15 mouse cellular contexts compared by ENCODE assay signal in the genomic region with DNA sequence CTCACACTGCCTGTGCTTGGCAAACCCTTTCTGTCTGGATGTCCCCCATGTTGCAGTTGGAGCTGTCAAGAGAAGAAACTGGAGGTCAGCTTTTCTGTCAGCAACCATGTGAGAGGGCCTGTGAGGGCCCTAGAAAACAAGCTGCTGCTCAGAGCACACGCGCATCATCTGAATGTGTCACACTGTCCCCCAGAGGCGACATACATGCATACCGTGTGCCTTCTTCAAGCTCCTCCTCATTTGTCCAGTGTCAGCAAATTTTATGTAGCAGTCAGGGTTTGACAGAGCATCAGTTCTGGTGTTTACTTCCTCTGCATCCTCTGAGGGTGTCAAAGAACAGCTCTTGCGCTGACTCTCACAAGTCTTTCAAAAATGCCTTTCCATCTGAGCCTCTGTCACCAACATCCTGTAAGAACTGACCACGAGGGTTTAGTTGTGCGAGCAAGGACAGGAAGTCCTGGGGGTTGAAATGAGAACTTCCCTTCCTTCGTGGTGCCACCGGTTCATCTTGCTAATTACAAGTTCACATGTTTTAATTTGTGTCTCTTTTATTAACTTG. TPM values are rescaled to one million over a fixed set of nuclear protein-coding genes. Genes with fewer than 3 reads are reported as not detected.
"Had no signal": no experiment of that assay in that cellular context is flagged by ENCODE, and none has a peak within 500 bp of the region (broad histone marks: within the 10 kb centered on the region; RNA-seq: fewer than 3 reads in every experiment).

No protein-coding gene starts in this region.

- H3K4me2 ChIP-seq: limb, embryonic 12.5 days; liver, embryonic 15.5 days; lung, embryonic 15.5 days; midbrain, embryonic 15.5 days had no signal

- H3K9ac ChIP-seq: limb, embryonic 12.5 days; liver, embryonic 15.5 days; lung, embryonic 15.5 days; midbrain, embryonic 15.5 days had no signal

- H3K4me3 ChIP-seq: limb, embryonic 12.5 days; liver, embryonic 15.5 days; lung, embryonic 15.5 days; midbrain, embryonic 10.5 days; midbrain, embryonic 15.5 days had no signal

- H3K27ac ChIP-seq: kidney, postnatal 0 days; limb, embryonic 12.5 days; liver, embryonic 15.5 days; lung, embryonic 15.5 days; macrophage; midbrain, embryonic 10.5 days; midbrain, embryonic 15.5 days; stomach, postnatal 0 days had no signal

- H3K36me3 ChIP-seq: limb, embryonic 12.5 days; liver, embryonic 15.5 days; lung, embryonic 15.5 days; midbrain, embryonic 10.5 days; midbrain, embryonic 15.5 days had no signal

- DNase-seq: kidney, adult 9 months; kidney, postnatal 36 days; layer of hippocampus, adult 9-11 months; layer of hippocampus, postnatal 36 days; lung, postnatal 14 days; thymus, postnatal 4 days had no signal

- ATAC-seq: midbrain, embryonic 15.5 days had no signal

- H3K4me1 ChIP-seq: limb, embryonic 12.5 days; liver, embryonic 15.5 days; lung, embryonic 15.5 days; midbrain, embryonic 10.5 days; midbrain, embryonic 15.5 days had no signal

- H3K9me3 ChIP-seq: liver, embryonic 15.5 days; lung, embryonic 15.5 days; midbrain, embryonic 10.5 days; midbrain, embryonic 15.5 days had no signal

- H3K27me3 ChIP-seq: limb, embryonic 12.5 days; liver, embryonic 15.5 days; lung, embryonic 15.5 days; midbrain, embryonic 15.5 days had no signal

RNA-seq across cellular contexts. Expression of a gene that starts 49.7 kb away (rescaled TPM):
- polyA plus RNA-seq: liver, adult 2 months; macrophage had no signal
